Mouse (Mus musculus): ENCODE measurements around the gene Hist1h2bq. TPM values are rescaled to one million over a fixed set of nuclear protein-coding genes. Genes with fewer than 3 reads are reported as not detected.

The Hist1h2bq gene
- total and polyA plus RNA-seq, 3 experiments, result 6.2 to 2,195 TPM; not detected in 1

DNA sequence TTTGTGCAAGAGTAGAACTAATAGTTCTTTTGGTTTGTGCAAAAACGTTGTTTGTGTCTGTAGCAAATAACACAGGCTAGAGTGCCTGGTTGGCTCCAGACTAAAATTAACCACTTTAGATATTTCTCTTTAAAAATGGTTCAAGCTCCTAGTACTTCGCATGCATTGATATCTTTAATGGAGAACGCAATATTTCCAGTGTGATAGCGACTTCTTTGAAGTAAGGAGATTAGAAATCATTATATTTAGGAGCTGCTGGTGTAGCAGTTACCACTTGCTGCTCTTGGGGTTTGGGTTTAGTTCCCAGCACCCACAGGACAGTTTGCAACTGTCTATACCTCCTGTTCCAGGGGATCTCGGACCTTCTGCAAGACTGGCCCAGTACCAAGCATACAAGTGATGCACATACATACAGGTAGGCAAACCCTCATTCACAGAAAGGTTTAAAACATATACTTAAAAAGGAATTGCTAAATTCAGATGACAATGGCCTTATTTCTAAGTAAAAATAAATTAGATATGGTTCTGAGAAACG lies 28.9 kb downstream of the Hist1h2bq start:
- DNase-seq (ENCODE audit: low read depth, low spot score), result peak; percentile 77
- Histone ChIP-seq H3K36me3 (ENCODE audit: control insufficient read depth in 1 of 2, insufficient read depth in 2 of 2, low read length in 2 of 2) (peaks cover 0 to 38% of the 10 kb centered on the region in 2 experiments; a peak in 2 of 4 replicates), H3K79me2 (ENCODE audit: control insufficient read depth, insufficient read depth, low read length, poor library complexity) (peaks cover 8% of the 10 kb centered on the region; the same call in 1 of the 2 replicates), H3K27me3 (ENCODE audit: control insufficient read depth in 1 of 2, insufficient read depth in 2 of 2, low read length in 2 of 2) (no peaks in the 10 kb centered on the region), H3K9ac (ENCODE audit: control insufficient read depth, low read depth, low read length, poor library complexity, severe bottlenecking) (peak overlapping the region; percentile 93), H3K27ac (ENCODE audit: control insufficient read depth, low read depth, low read length) (peak overlapping the region; percentile 99), H3K4me1 (ENCODE audit: control insufficient read depth in 1 of 2, insufficient read depth in 2 of 2, low read length in 2 of 2) (peaks cover 0 to 15% of the 10 kb centered on the region in 2 experiments; a peak in 2 of 4 replicates), H3K4me3 (ENCODE audit: control insufficient read depth in 1 of 2, insufficient read depth in 1 of 2, low read depth in 2 of 2, low read length in 2 of 2) (peak overlapping the region; percentile 17 to 64), H3K9me3 (replicated peaks; ENCODE audit: insufficient read depth, low read length) (no peaks in the 10 kb centered on the region)
- no peak for TF ChIP-seq KAT2A (conservative IDR thresholded peaks at IDR 0.05; ENCODE audit: low read depth, low read length)
- no peak for TF ChIP-seq MXI1 (IDR thresholded peaks at IDR 0.05; ENCODE audit: low read depth, low read length)
- no peak for TF ChIP-seq MYB (IDR thresholded peaks at IDR 0.05; ENCODE audit: low read depth, low read length)
- no peak for TF ChIP-seq TCF12 (IDR thresholded peaks at IDR 0.05; ENCODE audit: low read depth, low read length)
- no peak for TF ChIP-seq TAL1 (IDR thresholded peaks at IDR 0.05; ENCODE audit: low read length)
- no peak for TF ChIP-seq ZMIZ1 (IDR thresholded peaks at IDR 0.05; ENCODE audit: low read depth, low read length)
- TF ChIP-seq CTCF (IDR thresholded peaks at IDR 0.05 in 2 of 3, conservative IDR thresholded peaks at IDR 0.05 in 1 of 3; ENCODE audit: control insufficient read depth in 1 of 3, insufficient read depth in 1 of 3, low read depth in 2 of 3, low read length in 3 of 3, poor library complexity in 1 of 3, severe bottlenecking in 1 of 3), result no peak
- no peak for TF ChIP-seq EP300 (IDR thresholded peaks at IDR 0.05; ENCODE audit: low read depth in 1 of 2, low read length in 2 of 2)
- no peak for TF ChIP-seq ZKSCAN1 (IDR thresholded peaks at IDR 0.05; ENCODE audit: low read depth, low read length)
- no peak for TF ChIP-seq CHD1 (IDR thresholded peaks at IDR 0.05; ENCODE audit: low read depth, low read length)
- TF ChIP-seq JUND (IDR thresholded peaks at IDR 0.05; ENCODE audit: low read depth, low read length), result no peak
- no peak for TF ChIP-seq UBTF (IDR thresholded peaks at IDR 0.05; ENCODE audit: borderline replicate concordance, insufficient read depth, low read depth, low read length)
- TF ChIP-seq CHD2 (IDR thresholded peaks at IDR 0.05; ENCODE audit: low read length), result no peak
- no peak for TF ChIP-seq USF2 (IDR thresholded peaks at IDR 0.05; ENCODE audit: borderline replicate concordance in 1 of 2, insufficient read depth in 1 of 2, low read depth in 1 of 2, low read length in 2 of 2)
- no peak for TF ChIP-seq GATA1 (IDR thresholded peaks at IDR 0.05; ENCODE audit: low read depth, low read length)
- TF ChIP-seq SIN3A (IDR thresholded peaks at IDR 0.05; ENCODE audit: low read length), result no peak
- TF ChIP-seq MAFK (IDR thresholded peaks at IDR 0.05; ENCODE audit: borderline replicate concordance, low read depth, low read length), result no peak
- TF ChIP-seq ETS1 (IDR thresholded peaks at IDR 0.05; ENCODE audit: low read depth, low read length), result no peak

All from MEL (cell line).